Mouse (Mus musculus) embryonic facial prominence, embryonic 10.5 days (tissue): ENCODE measurements around the gene Frs2. TPM values are rescaled to one million over a fixed set of nuclear protein-coding genes. Genes with fewer than 3 reads are reported as not detected.
A peak's percentile ranks its signal among the peaks of the same experiment; 100 is the strongest.

ENCODE experiments used
- DNase-seq: peaks from one replicate; pipeline ENCODE4 v3.0.0-alpha.2; 2017; ENCODE audit warnings: low spot score
- H3K27ac ChIP-seq: fragments of 300-500 bp; sonication (generic); replicated peaks from 2 replicates; pipeline ENCODE4 v1.5.1; 2016; ENCODE audit warnings: mild to moderate bottlenecking
- H3K27me3 ChIP-seq: fragments of 300-500 bp; sonication (generic); replicated peaks from 2 replicates; pipeline ENCODE4 v1.6.1; 2016; ENCODE audit warnings: low read depth, mild to moderate bottlenecking; ENCODE audit not compliant: poor library complexity, severe bottlenecking
- H3K36me3 ChIP-seq: fragments of 300-500 bp; sonication (generic); replicated peaks from 2 replicates; pipeline ENCODE4 v1.6.1; 2016; ENCODE audit warnings: mild to moderate bottlenecking, moderate library complexity
- H3K4me1 ChIP-seq: fragments of 300-500 bp; sonication (generic); 2 replicates; pipeline ENCODE4 v1.6.1; 2016
- H3K4me3 ChIP-seq: fragments of 300-500 bp; sonication (generic); 2 replicates; pipeline ENCODE4 v1.5.1; 2016; ENCODE audit warnings: mild to moderate bottlenecking, moderate library complexity
- H3K9me3 ChIP-seq: fragments of 300-500 bp; sonication (generic); 2 replicates; pipeline ENCODE4 v1.6.1; 2016; ENCODE audit warnings: mild to moderate bottlenecking
- WGBS: fragments of 180-500 bp; shearing (Covaris S2); methylation state at CpG from one replicate; pipeline ENCODE4 v1.1.7; 2016; 5-methylcytosine and 5-hydroxymethylcytosine counted together
- polyA plus RNA-seq: library from polyadenylated mRNA; unstranded; fragments of >200 nt; fragmentation: Nextera tagmentation; extraction: Ambion mirVana; gene quantifications from 2 replicates; pipeline ENCODE4 v1.2.1, GENCODE M21; 2016

Frs2 gene
- polyA plus RNA-seq, 1 experiment from 2014 or later, result 21.6 TPM

GRCm38 (mm10) chr10:117089628-117090027 is 58.7 kb downstream of the Frs2 start:
- Histone ChIP-seq H3K27ac (no peak overlapping the region), H3K9me3 (no peaks in the 10 kb centered on the region), H3K4me1 (peaks cover 6% of the 10 kb centered on the region; the same call in 1 of the 2 replicates), H3K27me3 (no peaks in the 10 kb centered on the region), H3K36me3 (peaks cover 46% of the 10 kb centered on the region), H3K4me3 (no peak overlapping the region)
- WGBS, result 80% methylated on average over 4 of the region's 4 CpGs
- no peak for DNase-seq

GRCm38 (mm10) chr10:117081914-117082359 is 66.4 kb downstream of the Frs2 start:
- Histone ChIP-seq H3K4me3 (no peak overlapping the region), H3K4me1 (no peaks in the 10 kb centered on the region), H3K27ac (no peak overlapping the region), H3K36me3 (peaks cover 69% of the 10 kb centered on the region), H3K9me3 (no peaks in the 10 kb centered on the region), H3K27me3 (no peaks in the 10 kb centered on the region)
- no peak for DNase-seq
- 83% methylated on average over 2 of the region's 2 CpGs for WGBS

- Histone ChIP-seq H3K4me1 (no peaks in the 10 kb centered on the region), H3K27me3 (no peaks in the 10 kb centered on the region), H3K4me3 (no peak overlapping the region), H3K9me3 (no peaks in the 10 kb centered on the region), H3K36me3 (peaks cover 73% of the 10 kb centered on the region), H3K27ac (no peak overlapping the region)
- 83% methylated on average over 4 of the region's 4 CpGs for WGBS
- DNase-seq, result no peak
These were observed 67.0 kb downstream of the Frs2 start for GRCm38 (mm10) chr10:117081326-117081725.

- Histone ChIP-seq H3K36me3 (peaks cover 76% of the 10 kb centered on the region), H3K4me1 (no peaks in the 10 kb centered on the region), H3K4me3 (no peak overlapping the region), H3K9me3 (no peaks in the 10 kb centered on the region), H3K27ac (no peak overlapping the region), H3K27me3 (no peaks in the 10 kb centered on the region)
- WGBS, result 82% methylated on average over 6 of the region's 6 CpGs
- DNase-seq, result peak; percentile 41
These were observed 70.0 kb downstream of the Frs2 start for GRCm38 (mm10) chr10:117078284-117078683.

GRCm38 (mm10) chr10:117073176-117073575 is 75.2 kb downstream of the Frs2 start:
- no peak for DNase-seq
- Histone ChIP-seq H3K4me3 (no peak overlapping the region), H3K9me3 (no peaks in the 10 kb centered on the region), H3K27ac (no peak overlapping the region), H3K27me3 (no peaks in the 10 kb centered on the region), H3K36me3 (peaks cover 81% of the 10 kb centered on the region), H3K4me1 (no peaks in the 10 kb centered on the region)
- WGBS, result 91% methylated on average over 7 of the region's 7 CpGs

GRCm38 (mm10) chr10:117072191-117072888 is 76.0 kb downstream of the Frs2 start:
- Histone ChIP-seq H3K27ac (no peak overlapping the region), H3K27me3 (no peaks in the 10 kb centered on the region), H3K4me3 (no peak overlapping the region), H3K9me3 (no peaks in the 10 kb centered on the region), H3K36me3 (peaks cover 72% of the 10 kb centered on the region), H3K4me1 (no peaks in the 10 kb centered on the region)
- 93% methylated on average over 18 of the region's 18 CpGs for WGBS
- DNase-seq, result no peak

- peaks cover 49% of the 10 kb centered on the region for H3K36me3 ChIP-seq
- DNase-seq, result no peak
- H3K27ac ChIP-seq, result no peak overlapping the region
- no peak overlapping the region for H3K4me3 ChIP-seq
- H3K4me1 ChIP-seq, result no peaks in the 10 kb centered on the region
- no peaks in the 10 kb centered on the region for H3K9me3 ChIP-seq
- WGBS, result 94% methylated on average over 3 of the region's 3 CpGs
- no peaks in the 10 kb centered on the region for H3K27me3 ChIP-seq
These were observed 79.2 kb downstream of the Frs2 start for GRCm38 (mm10) chr10:117069109-117069508.

- no peaks in the 10 kb centered on the region for H3K9me3 ChIP-seq
- DNase-seq, result peak; percentile 34
- H3K36me3 ChIP-seq, result peaks cover 35% of the 10 kb centered on the region
- 14% methylated on average over 7 of the region's 7 CpGs for WGBS
- H3K4me3 ChIP-seq, result peak overlapping the region; percentile 95
- peaks cover 11% of the 10 kb centered on the region for H3K4me1 ChIP-seq
- peak overlapping the region; percentile 97 for H3K27ac ChIP-seq
- no peaks in the 10 kb centered on the region for H3K27me3 ChIP-seq
These were observed 84.3 kb downstream of the Frs2 start for GRCm38 (mm10) chr10:117064076-117064475.

- Histone ChIP-seq H3K9me3 (no peaks in the 10 kb centered on the region), H3K4me3 (peak within 1 kb of the TSS; percentile 95), H3K27ac (peak within 1 kb of the TSS; percentile 97), H3K4me1 (peaks cover 15% of the 10 kb centered on the region), H3K27me3 (no peaks in the 10 kb centered on the region), H3K36me3 (peaks cover 38% of the 10 kb centered on the region)
- under 1% methylated on average over 68 of the region's 68 CpGs for WGBS
- DNase-seq, result peak; percentile 99
These were observed 84.9 kb downstream of the Frs2 start, which contains the start of gene Cct2 for GRCm38 (mm10) chr10:117063254-117064021. Cct2 (minus strand) TSS chr10:117063814.

GRCm38 (mm10) chr10:117062894-117063253 is 85.5 kb downstream of the Frs2 start:
- peaks cover 44% of the 10 kb centered on the region for H3K36me3 ChIP-seq
- H3K27ac ChIP-seq, result peak overlapping the region; percentile 97
- H3K4me3 ChIP-seq, result peak overlapping the region; percentile 95
- H3K27me3 ChIP-seq, result no peaks in the 10 kb centered on the region
- DNase-seq, result no peak
- peaks cover 15% of the 10 kb centered on the region for H3K4me1 ChIP-seq
- WGBS, result 4% methylated on average over 15 of the region's 15 CpGs
- no peaks in the 10 kb centered on the region for H3K9me3 ChIP-seq

GRCm38 (mm10) chr10:117055668-117056067 is 92.7 kb downstream of the Frs2 start:
- peaks cover 100% of the 10 kb centered on the region for H3K36me3 ChIP-seq

GRCm38 (mm10) chr10:117049961-117050597 is 98.3 kb downstream of the Frs2 start:
- H3K4me1 ChIP-seq, result peaks cover 18% of the 10 kb centered on the region
- 86% methylated on average over 4 of the region's 4 CpGs for WGBS
- peaks cover 70% of the 10 kb centered on the region for H3K36me3 ChIP-seq
- H3K9me3 ChIP-seq, result no peaks in the 10 kb centered on the region
- no peaks in the 10 kb centered on the region for H3K27me3 ChIP-seq
- no peak for DNase-seq
- H3K4me3 ChIP-seq, result no peak overlapping the region
- no peak overlapping the region for H3K27ac ChIP-seq

More at GRCm38 (mm10) chr10:117055668-117056067, 92.7 kb downstream of the Frs2 start:
- Histone ChIP-seq H3K27ac (no peak overlapping the region), H3K4me3 (no peak overlapping the region), H3K9me3 (no peaks in the 10 kb centered on the region), H3K27me3 (no peaks in the 10 kb centered on the region), H3K4me1 (peaks cover 9% of the 10 kb centered on the region)
- no peak for DNase-seq
- WGBS, result 93% methylated on average over 4 of the region's 4 CpGs
